Mouse (Mus musculus) layer of hippocampus, adult 18-20 months (tissue): Measurements from ENCODE around the gene Tmem198. TPM values are rescaled to one million over a fixed set of nuclear protein-coding genes. Genes with fewer than 3 reads are reported as not detected.

Experiments
- DNase-seq, 2 experiments: peaks; one replicate each; pipeline ENCODE4 v3.0.0; 2022; ENCODE audit warnings: low spot score in 2 of 2
- total RNA-seq, 2 experiments: library from RNA; stranded (reverse); gene quantifications; 2 replicates each; pipeline ENCODE4 v1.2.3; 2021

The Tmem198 gene
- total RNA-seq, 2 experiments from 2014 or later = 68.6 to 70.6 TPM

DNA sequence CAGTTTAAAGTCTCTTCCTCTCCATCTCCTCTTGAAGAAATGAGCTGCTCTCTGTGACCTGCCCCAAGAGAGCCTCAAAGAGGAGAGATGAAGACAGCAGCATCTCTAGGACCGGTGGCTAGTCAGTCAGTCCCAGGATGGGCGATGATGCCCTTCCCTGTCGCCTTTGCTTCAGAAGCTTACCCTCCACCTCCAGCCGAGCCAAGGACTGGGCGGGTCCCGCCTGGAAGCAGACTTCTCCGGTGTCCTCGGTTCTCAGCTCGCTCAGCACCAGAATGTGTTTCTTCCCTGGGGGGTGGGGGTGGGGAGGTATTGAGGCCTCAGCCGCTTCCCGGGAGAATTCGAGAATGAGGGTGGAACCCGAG, 7.7 kb downstream of the Tmem198 start:
- no peak for DNase-seq

DNA sequence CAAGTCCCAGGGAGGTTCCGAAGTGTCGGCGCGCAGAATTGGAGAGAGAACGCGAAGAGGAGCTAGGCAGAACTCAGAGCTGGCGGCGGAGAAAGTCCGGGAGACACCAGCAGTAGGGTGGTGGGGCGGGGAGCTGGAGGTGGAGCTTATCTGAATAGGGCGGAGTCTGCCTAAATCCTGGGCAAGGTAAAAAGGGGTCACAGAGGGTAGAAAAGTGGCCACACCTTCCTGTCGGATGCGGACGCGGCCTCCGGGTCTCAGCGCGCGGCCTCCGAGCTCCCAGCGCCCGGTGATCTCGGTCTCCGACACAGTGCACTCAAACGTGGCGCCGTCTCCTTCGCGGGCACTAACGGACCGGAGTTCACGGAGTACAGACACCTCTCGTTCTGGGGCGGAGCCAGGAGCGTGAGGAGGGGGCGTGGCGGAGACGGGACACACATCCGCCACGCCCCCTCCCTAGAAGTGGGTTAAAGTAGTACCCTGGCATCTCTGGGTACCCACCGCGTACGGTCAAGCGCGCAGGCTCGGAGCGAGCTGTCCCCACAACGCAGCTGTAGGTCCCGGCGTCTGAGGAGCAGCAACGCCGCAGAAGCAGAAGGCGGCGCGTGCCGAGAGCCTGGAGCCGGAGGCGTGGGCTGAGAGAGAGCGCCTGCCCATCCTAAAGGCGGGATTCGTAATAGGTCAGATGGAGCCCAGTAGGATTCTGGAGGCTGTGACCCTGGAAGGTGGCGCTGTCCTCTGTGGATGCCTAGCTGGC, 8.3 kb downstream of the Tmem198 start:
- peak in 1 of 2 experiments; percentile 60 for DNase-seq

DNA sequence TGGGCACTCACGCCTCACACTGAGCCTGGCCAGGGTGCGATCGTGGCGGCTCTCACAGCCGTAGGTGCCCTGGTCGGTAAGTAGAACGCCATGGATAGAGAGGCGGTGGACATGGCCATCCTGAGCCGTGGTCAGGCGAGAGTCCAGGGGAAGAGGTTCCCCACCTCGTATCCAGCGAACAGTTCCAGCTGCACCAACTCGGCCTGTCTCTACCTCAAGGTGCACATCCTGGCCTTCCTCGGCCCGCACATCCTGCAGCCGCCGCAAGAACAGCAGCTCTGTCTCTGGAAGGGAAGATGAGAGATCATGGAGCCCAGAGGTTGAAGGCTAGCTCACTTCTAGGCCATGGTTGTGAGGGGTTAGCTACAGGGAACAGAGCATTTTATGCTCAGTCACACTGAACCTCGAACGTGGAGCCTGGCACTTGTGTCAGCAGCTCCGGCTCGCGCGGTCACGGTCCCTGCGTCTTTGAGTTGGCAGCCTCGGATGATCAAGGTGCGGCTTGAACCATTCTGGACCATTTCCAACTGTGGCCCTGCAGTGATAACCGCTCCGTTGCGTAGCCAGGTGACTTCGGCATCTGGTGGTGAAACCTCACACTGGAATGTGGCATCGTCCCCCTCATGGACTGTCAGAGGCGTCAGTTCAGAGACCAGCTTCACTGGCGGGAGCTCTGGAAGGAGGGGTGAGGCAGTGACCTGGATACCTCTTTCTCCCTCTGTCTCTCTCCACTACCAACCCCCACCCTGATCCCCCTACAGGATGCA, 11.6 kb downstream of the Tmem198 start:
- no peak for DNase-seq

DNA sequence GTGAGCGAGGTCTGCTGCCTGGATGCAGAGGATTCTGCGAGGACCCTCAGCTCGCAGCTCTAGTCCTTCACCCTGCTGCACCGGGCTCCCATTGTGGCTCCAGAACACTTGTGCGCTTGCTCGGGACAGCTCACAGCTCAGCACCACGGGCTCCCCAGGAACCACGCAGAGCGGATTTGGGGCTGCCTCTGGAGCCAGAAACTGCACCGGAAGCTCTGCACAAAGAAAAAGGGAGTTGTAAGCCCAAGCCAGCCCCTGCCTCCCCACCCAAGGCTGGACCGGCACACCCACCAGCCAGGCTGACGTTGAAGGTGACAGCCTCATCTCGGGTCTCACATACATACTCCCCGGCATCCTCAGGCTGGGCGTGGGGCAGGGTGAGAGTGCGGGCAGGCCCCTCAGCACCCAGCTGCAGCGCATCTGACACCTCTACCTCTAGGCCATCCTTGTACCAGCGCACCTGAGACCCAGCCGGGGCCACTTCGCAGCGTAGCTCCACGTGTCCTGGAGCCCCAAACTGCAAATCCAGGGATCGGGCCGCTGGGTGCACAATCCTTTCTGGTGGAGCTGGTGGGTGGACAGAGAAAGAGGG, 13.3 kb downstream of the Tmem198 start:
- no peak for DNase-seq

DNA sequence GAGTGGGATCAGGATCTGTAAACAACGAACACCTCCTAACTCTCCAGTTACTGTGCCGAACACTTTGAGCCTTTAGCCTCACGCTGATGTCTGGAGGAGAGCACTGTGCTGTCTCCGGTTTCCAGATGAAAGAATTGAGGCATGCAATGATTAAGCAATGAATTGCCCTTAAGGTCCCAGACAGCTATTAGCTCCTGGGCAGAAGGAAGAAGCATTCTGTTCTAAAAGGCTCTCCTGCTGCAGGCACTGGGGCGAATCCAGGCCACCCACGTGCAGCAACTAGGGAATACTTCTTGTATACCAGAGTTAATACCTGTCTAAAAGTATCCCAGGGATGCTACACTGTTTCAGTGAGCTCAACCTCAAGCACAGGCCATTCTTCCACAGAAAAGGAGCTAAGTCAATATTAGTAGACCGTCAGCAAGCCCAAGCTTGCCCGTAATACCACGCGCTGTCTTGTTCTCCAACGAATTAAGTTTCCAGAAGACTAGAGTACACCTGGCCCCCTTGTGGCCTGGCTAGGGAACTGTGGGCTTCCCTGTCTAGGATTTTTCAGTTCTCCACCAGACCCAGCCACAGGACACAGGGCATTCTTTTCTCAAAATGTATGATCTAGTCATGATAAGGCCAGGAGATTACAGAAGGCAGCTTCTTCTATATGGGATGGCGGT, 15.7 kb downstream of the Tmem198 start:
- peak in 1 of 2 experiments; percentile 43 for DNase-seq

DNA sequence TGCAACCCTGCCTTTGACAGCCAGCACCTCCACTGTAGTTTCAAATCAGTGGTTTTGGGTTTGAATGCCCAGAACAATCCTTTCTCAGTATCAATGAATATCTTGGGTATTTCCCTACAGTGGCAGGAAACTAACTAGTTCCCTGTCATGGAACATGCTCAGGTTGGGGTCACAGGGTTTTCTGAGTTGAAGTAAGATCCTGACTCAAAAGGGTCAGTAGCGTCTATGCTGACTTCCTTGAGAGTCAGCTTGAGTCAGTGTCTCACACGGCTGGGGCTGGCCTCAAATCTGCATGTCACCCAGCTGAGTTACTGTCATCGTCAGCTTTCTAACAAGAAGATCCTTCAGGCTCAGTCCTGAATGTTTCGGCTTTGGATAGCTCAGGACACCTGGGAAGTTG, 19.6 kb downstream of the Tmem198 start:
- no peak for DNase-seq

DNA sequence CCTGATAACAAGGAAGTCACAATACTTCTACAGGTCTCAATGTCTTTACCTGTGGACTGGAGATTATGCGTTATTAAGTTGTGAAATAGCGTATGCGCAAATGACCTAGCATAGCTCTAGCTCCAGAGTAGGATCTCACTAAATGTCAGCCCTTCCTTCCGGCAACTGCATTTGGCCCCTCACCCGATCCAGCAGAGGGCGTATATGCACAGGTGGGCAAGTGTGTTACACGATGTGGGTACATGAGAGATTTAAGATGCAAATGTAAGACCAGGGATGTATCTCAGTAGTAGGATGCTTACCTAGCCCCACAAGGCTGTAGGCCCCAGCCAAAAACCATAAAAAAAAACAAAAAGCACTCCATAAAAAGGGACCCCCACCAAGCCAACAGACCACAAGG, 20.1 kb downstream of the Tmem198 start:
- DNase-seq = no peak

DNA sequence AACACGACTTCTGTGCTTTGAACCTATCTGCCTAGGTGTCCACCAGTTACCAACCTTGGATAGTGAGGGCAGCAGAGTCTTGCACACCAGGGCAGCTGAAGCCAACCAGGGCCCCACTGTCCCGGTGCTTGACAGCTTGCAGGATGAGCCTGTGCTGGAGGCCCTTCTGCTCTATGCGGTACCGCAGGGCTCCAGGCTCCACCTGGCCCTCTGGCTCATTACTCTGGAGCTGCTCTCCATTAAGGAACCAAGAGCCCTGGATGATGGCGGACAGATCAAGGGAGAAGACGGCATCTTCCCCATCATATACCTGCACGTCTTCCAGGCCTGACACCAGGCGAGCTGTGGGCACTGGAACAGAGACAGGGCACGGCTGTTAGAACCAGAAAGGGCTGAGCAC, 22.6 kb downstream of the Tmem198 start:
- DNase-seq = no peak

DNA sequence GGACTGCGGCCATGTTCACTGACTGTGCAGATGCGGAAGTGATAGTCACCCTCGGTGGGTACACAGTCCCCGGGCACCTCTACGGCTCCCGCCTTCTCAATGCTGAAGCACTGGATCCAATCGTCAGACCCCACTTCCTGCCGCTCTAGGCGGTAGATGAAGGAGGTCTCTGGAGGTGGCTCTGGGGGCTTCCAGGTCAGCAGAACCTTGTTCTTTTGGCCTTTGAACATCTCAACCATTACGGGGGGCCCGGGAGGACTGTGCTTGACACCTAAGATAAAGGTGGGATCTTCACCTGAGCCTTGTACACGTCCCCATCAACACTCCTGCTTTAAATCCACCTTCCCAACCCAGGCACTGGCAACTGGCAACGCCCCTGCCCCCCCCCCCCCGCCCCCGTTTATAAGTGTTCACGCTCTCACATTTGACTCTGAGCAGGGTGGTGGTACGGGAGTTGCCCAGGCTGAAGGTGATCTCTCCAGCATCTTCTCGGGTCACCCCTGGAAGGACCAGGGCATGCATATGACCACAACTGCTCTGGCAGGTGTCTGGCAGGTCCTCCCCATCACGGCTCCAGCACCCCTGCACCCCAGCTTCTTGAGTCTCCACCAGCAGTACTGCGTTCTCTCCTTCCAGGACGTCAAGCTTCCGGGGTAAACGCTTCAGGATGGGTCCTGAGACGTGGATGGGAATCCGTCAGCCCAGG, 23.8 kb downstream of the Tmem198 start:
- DNase-seq = no peak

DNA sequence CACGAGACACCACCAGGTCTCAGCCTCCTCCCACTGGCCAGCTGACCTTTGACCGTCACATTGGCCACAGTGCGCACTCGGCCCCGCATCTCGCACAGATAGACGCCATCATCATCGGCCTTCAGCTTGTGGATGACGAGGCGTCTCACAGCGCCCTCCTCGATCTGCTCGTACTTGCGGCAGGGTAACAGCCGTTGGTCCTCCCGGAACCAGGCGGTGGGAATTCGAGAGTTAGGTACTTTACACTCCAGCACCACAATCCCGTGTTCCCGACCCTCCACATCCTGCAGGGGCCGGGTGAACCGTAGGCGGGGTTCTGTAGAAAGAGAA, 24.3 kb downstream of the Tmem198 start:
- no peak for DNase-seq

DNA sequence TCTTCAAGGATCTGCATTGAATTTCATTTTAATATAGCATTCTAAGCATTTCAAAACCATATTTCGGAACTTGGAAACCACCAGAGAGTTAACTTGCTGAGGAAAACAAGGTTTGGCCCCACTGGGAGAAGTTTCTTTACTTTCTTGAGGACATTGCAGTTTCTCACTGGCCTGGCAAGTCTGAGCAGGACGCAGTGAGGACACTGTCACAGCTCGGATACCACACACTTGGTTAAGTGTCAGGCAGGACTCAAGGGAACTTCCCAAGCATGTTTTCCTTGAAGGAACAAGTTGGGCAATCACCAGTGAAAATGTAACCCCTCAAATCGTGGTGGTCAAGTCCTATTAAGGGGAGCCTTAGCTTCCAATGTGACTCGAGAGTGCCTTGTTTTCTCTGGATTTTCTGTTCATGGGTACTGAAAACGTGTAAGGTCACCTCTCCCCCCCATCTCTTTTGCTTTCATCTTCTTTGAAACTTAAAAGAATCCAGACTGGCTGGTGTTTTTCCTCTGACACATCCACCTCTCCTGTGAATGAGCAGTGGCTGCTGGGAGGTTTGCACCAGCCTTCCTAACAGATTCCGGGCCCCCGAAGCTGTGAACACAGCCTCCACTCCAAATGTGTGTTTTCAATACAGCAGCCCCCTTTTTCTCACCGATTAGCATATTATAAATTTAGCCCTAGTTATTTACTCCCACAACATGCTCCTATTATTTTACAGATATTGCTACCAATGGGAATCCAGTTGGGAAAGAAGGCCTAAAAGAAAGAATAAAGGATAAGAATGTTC, 25.1 kb downstream of the Tmem198 start:
- peak; percentile 53 to 84 for DNase-seq

DNA sequence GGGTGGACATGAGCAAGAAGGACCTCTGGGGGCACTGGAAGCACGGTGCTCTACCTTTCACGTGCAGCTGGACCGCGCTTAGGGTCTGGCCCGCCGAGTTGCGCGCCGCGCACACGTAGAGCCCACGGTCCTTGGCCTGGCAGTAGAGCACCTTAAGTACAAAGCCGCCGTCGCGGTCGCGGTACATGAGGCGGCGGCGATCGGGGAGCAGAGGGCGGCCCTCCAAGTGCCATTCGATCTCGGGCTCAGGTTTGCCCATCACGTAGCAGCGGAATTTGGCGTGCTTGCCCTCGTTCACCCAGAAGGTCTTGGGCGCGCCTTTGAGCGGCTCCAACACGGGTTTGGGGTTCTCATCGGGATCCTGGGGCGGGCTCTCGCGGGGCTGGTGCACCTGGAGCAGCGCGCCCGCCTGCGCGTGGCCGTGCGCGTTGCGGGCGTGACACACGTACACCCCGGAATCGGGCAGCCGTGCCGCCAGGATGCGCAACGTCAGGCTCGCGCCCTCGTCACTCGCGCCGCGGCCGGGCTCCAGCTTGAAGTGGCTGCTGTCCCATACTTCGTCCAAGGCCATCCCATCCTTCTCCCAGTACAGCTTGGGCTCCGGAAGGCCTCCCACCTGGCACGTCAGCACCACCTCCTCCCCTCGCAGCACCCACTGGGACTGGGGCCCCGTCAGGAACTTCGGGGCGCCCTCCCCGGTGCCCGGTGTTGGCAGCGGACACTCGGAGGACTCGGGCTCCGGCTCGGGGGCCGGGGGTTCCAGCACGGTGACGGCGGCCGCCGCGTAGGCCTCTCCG, 26.0 kb downstream of the Tmem198 start:
- DNase-seq = peak; percentile 71 to 74

DNA sequence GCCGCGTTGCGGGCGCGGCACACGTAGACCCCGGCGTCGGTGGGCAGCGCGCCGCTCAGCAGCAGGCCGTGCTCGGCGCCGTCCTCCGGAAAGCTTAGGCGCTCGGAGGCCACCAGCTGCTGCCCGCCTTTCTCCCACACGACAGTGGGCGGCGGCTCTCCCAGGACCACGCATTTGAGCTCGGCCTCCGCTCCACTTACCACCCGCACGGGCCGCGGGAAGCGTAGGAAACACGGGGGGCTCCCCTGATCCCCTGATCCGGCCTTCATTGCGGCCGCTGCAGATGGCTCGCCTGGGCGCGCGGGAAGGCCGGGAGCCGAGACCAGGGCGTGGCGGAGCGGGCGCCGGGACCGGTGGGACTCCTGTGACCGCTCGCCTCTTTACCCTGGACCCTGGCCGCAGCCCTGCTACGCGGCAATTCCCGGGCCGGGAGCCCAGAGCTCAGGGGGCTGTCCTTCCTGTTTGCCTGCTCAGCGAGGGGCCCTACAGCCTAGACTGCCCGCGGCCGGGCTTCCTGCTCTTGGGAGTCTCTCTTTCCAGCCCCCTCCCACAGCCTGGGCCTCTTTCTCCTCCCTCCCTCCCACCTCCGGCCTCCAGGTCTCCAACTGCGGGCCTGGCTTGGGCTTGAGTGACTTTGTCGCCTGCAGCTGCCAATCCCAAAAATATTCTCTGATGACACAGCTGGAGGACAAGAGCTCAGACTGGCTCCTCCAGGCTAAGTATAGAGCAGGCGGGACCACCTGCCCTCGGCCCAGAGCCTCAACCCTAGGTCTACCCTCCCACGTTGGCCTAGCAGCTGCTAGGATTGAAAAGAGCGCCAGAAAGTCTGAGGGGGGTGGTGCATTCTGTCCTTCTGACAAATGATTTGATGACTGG, 26.9 kb downstream of the Tmem198 start, which contains the start of gene Obsl1:
Obsl1 (minus strand) TSS at position 497 of the 876 bp plus-strand sequence.
- DNase-seq = no peak

DNA sequence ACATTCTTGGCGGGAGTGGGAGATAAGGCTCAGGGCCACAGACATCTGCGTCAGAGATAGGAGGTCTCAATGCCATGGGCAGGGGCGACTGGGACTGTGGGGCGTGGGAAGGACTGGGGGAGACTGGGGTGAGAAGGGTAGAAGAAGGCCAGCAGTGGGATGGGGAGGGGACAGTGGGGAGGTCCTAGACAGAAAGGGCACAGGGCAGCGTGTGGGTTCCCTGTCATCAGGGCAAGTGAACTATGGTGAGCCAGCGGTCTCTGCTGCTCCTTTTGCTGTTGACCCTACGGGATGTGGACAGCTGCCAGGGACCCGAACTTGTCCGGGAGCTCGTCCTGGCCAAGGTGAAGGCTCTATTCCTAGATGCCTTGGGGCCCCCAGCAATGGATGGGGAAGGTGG, 27.7 kb downstream of the Tmem198 start, which contains the start of gene Inha:
Inha (plus strand) TSS at position 72 of the 400 bp plus-strand sequence.
- DNase-seq = no peak

DNA sequence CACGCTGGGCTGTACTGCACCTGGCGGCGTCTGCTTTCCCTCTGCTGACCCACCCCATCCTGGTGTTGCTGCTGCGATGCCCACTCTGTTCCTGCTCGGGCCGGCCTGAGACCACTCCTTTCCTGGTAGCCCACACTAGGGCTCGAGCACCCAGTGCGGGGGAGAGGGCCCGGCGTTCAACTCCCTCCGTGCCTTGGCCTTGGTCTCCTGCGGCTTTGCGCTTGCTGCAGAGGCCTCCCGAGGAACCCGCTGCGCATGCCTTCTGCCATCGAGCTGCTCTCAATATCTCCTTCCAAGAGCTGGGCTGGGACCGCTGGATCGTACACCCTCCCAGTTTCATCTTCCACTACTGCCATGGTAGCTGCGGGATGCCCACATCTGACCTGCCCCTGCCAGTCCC, 30.3 kb downstream of the Tmem198 start:
- no peak for DNase-seq

DNA sequence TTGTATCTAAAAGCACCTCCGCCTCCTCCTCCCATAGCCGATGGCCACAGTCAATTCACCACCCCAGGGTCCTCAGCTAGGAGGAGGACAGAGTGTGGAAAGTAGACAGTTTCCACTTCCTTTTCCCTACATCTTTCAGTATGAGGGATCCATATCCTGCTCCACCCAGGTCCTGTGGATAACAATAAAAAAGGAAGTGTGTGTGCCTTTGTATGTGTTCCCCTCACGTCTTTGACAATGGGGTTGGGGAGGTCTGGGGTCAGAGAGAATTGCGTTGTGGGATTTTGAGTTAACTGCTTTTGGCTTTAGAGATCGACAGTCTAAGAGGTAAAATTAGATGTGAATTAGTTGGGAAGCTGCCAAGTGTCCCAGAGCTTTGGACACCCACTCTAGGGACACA, 30.8 kb downstream of the Tmem198 start:
- no peak for DNase-seq

DNA sequence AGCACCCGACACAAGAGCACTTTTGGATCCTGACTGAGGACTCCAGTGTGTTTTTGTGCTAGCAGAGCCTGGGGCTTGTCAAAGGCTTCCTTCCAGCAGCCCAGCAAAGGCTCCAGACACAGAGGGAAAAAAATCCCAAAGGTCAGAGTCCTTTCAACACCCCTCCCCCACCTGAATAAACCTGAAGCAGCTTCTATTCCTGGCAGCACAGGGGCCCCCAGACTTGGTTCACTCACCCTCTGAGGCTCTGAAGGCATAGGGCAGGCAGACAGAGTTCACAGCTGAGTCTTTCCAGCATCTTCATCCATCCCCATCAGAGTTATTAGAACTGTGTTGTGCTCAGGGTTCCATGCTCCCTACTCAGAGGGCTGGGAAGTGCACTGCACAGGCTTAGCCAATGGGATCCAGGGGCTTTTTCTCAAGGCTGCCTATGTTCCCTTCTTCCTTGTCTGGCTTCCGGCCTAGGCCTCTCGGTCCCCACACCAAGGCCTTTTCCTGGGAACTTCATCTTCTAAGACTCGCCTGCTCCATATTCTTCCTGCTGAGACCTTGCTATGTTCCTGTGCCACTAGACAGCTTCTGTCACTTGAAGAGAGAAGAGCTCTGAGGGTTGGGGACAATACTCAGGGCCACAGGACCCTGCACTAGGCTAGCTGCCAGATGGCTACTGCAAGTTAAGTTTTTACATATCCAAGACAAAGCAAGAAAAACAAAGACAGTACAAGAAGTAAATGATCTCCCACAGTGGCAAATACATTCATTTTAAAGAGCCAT, 32.3 kb downstream of the Tmem198 start:
- DNase-seq = no peak

DNA sequence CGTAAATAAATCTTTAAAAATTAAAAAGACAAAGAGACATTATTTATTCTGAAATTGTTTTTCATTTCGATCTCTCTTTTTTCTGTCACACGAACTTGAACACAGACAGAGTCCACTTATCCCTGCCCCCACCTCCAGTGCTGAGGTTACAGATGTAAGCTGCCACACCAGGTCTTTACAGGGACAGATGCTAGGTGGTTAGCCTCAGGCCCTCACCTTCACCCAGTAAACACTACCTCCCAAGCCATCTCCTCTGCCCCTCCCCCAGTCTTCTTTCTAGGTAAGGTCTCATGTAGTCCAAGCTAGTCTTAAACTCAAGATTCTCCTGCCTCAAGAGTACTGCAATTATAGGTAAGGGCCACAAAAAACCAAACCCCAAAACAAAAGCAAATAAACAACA, 33.2 kb downstream of the Tmem198 start:
- DNase-seq = no peak
